Comparison of ENCODE assay signal across 20 mouse cellular contexts in genomic region chr4:140642378-140642777, GRCm38 (mm10). TPM values are rescaled to one million over a fixed set of nuclear protein-coding genes. Genes with fewer than 3 reads are reported as not detected.
DNase-seq lines count a peak whose midpoint lies in the region; ATAC-seq and TF ChIP-seq lines count a peak whose summit lies in the region.
"Had no signal": no experiment of that assay in that cellular context is flagged by ENCODE, and none has a peak within 500 bp of the region (broad histone marks: within the 10 kb centered on the region; RNA-seq: fewer than 3 reads in every experiment).

No protein-coding gene starts in this region.

- DNase-seq in cerebellum, adult 2 months, result peak in 1 of 2 experiments; percentile 34
- no peak for DNase-seq in hindbrain, embryonic 14.5 days (ENCODE audit: low spot score)
- no peak for DNase-seq in layer of hippocampus, adult 2 months (ENCODE audit: low spot score in 2 of 2)
- no peak for DNase-seq in layer of hippocampus, postnatal 14 days (ENCODE audit: low spot score in 2 of 2)
- DNase-seq in ZHBTc4 (ENCODE audit: low read depth, low spot score), result peak; percentile 77
- no peak for DNase-seq in right cerebral cortex, postnatal 25 days
- DNase-seq: adrenal gland, postnatal 14 days; heart, postnatal 14 days; kidney, postnatal 10 days; lung, adult 18-20 months; lung, postnatal 36 days; thymus, postnatal 4 days had no signal

- no peaks in the 10 kb centered on the region for H3K27me3 ChIP-seq in cerebellum, adult 2 months (ENCODE audit: control insufficient read depth, insufficient read depth, low read length)
- H3K27me3 ChIP-seq in hindbrain, embryonic 14.5 days (ENCODE audit: control insufficient read depth, insufficient read depth, low read length), result no peaks in the 10 kb centered on the region
- H3K27me3 ChIP-seq in hindbrain, embryonic 12.5 days, result no peaks in the 10 kb centered on the region
- H3K27me3 ChIP-seq: heart, embryonic 12.5 days had no signal

- H3K4me1 ChIP-seq in cerebellum, adult 2 months (ENCODE audit: control insufficient read depth, insufficient read depth, low read length), result peaks cover 75% of the 10 kb centered on the region
- peaks cover 32% of the 10 kb centered on the region for H3K4me1 ChIP-seq in hindbrain, embryonic 14.5 days (replicated peaks; ENCODE audit: control insufficient read depth, insufficient read depth, low read length)
- peaks cover 52% of the 10 kb centered on the region for H3K4me1 ChIP-seq in hindbrain, embryonic 12.5 days

- peak overlapping the region; percentile 65 for H3K27ac ChIP-seq in cerebellum, adult 2 months (ENCODE audit: insufficient read depth, low read length)
- H3K27ac ChIP-seq in hindbrain, embryonic 14.5 days, result 0 out of 2 replicates have a peak overlapping the region, but pooled peaks have one; percentile 43
- no peak overlapping the region for H3K27ac ChIP-seq in hindbrain, embryonic 12.5 days
- peak overlapping the region; percentile 84 for H3K27ac ChIP-seq in layer of hippocampus, adult 2 months
- H3K27ac ChIP-seq: embryonic facial prominence, embryonic 10.5 days; midbrain, embryonic 10.5 days had no signal

- no peaks in the 10 kb centered on the region for H3K9me3 ChIP-seq in hindbrain, embryonic 14.5 days (ENCODE audit: control insufficient read depth, low read length)
- H3K9me3 ChIP-seq in hindbrain, embryonic 12.5 days (replicated peaks), result no peaks in the 10 kb centered on the region

- 63% methylated on average over 4 of the region's 4 CpGs for whole genome bisulfite sequencing in cerebellum, adult 2 months
- 91% methylated on average over 4 of the region's 4 CpGs for WGBS in hindbrain, embryonic 14.5 days
- WGBS in hindbrain, embryonic 12.5 days, result 95% methylated on average over 4 of the region's 4 CpGs

- no peak for TF ChIP-seq CTCF in cerebellum, adult 2 months (IDR thresholded peaks at IDR 0.05; ENCODE audit: borderline replicate concordance, insufficient read depth, low read depth, low read length)
- no peak for TF ChIP-seq CTCF in layer of hippocampus, adult 2 months (conservative IDR thresholded peaks at IDR 0.05)

- no peak for ATAC-seq in cerebellum, adult (ENCODE audit: insufficient number of reproducible peaks, low FRiP score, low TSS enrichment)
- no peak for ATAC-seq in hindbrain, embryonic 14.5 days (ENCODE audit: low FRiP score)
- no peak for ATAC-seq in hindbrain, embryonic 12.5 days (ENCODE audit: low FRiP score)
- ATAC-seq: CD4-positive, CD25-positive, alpha-beta regulatory T cell, adult 4 months had no signal

- no peak overlapping the region for H3K4me3 ChIP-seq in cerebellum, adult 2 months (replicated peaks; ENCODE audit: insufficient read depth, low read depth, low read length)
- H3K4me3 ChIP-seq in hindbrain, embryonic 14.5 days (replicated peaks; ENCODE audit: low read length), result no peak overlapping the region
- H3K4me3 ChIP-seq in hindbrain, embryonic 12.5 days, result no peak overlapping the region
- no peak overlapping the region for H3K4me3 ChIP-seq in layer of hippocampus, adult 2 months
- H3K4me3 ChIP-seq: embryonic facial prominence, embryonic 10.5 days; heart, embryonic 12.5 days; midbrain, embryonic 10.5 days had no signal

- H3K9ac ChIP-seq in hindbrain, embryonic 14.5 days, result no peak overlapping the region
- no peak overlapping the region for H3K9ac ChIP-seq in hindbrain, embryonic 12.5 days
- H3K9ac ChIP-seq: heart, embryonic 12.5 days had no signal

- H3K36me3 ChIP-seq in hindbrain, embryonic 14.5 days (replicated peaks; ENCODE audit: control insufficient read depth, insufficient read depth), result no peaks in the 10 kb centered on the region
- H3K36me3 ChIP-seq in hindbrain, embryonic 12.5 days, result no peaks in the 10 kb centered on the region; the same call in none of the 2 replicates
- H3K36me3 ChIP-seq: G1E had no signal

- no peak overlapping the region for H3K4me2 ChIP-seq in hindbrain, embryonic 14.5 days (replicated peaks)
- no peak overlapping the region for H3K4me2 ChIP-seq in hindbrain, embryonic 12.5 days (replicated peaks)
- H3K4me2 ChIP-seq: heart, embryonic 12.5 days; liver, embryonic 11.5 days had no signal

- TF ChIP-seq POLR2A in cerebellum, adult 2 months (IDR thresholded peaks at IDR 0.05; ENCODE audit: borderline replicate concordance, insufficient read depth, low read length), result no peak

RNA-seq across cellular contexts. Expression of gene Arhgef10l, which starts 23.4 kb away (rescaled TPM):
- polyA plus RNA-seq in cerebellum, adult 2 months (2012; rRNA removed), result 52.7 and 55.5 TPM in 2 replicates
- polyA plus RNA-seq in hindbrain, embryonic 14.5 days (2014; fragmentation: Nextera tagmentation; extraction: Ambion mirVana), result 19.6 and 21.9 TPM in 2 replicates
- 31.2 and 31.7 TPM in 2 replicates for polyA plus RNA-seq in hindbrain, embryonic 12.5 days (2016; fragmentation: Nextera tagmentation; extraction: Ambion mirVana)
- 10 to 100 TPM; 43.9 to 52.8 TPM for total RNA-seq in layer of hippocampus, adult 2 months (2021)
- total RNA-seq in layer of hippocampus, postnatal 14 days (2021), result 10 to 100 TPM; 48.8 to 50.8 TPM

RNA-seq across cellular contexts. Expression of gene Rcc2, which starts 58.0 kb away (rescaled TPM):
- polyA plus RNA-seq in cerebellum, adult 2 months (2012; rRNA removed), result 40.0 and 40.6 TPM in 2 replicates
- polyA plus RNA-seq in hindbrain, embryonic 14.5 days (2014; fragmentation: Nextera tagmentation; extraction: Ambion mirVana), result 13.3 and 13.8 TPM in 2 replicates
- 94.4 and 97.8 TPM in 2 replicates for polyA plus RNA-seq in hindbrain, embryonic 12.5 days (2016; fragmentation: Nextera tagmentation; extraction: Ambion mirVana)
- 10 to 100 TPM; 93.0 to 93.5 TPM for total RNA-seq in layer of hippocampus, adult 2 months (2021)
- 10 to 100 TPM; 74.9 to 75.4 TPM for total RNA-seq in layer of hippocampus, postnatal 14 days (2021)
